Mouse (Mus musculus): ENCODE data around the gene Ccdc155. TPM values are rescaled to one million over a fixed set of nuclear protein-coding genes. Genes with fewer than 3 reads are reported as not detected.

Ccdc155 gene
- polyA plus RNA-seq, 1 experiment: 0.05 TPM

GRCm38 (mm10) chr7:45232716-45233465, 28.2 kb upstream of the Ccdc155 start:
- no peak overlapping the region for H3K4me3 ChIP-seq (ENCODE audit: insufficient read depth, low read depth, low read length)
- TF ChIP-seq POLR2A (IDR thresholded peaks at IDR 0.05; ENCODE audit: low read depth, low read length) (no peak), CTCF (conservative IDR thresholded peaks at IDR 0.05; ENCODE audit: insufficient read depth, insufficient read length, low read depth, low read length) (no peak)
- 72% methylated on average over 13 of the region's 13 CpGs for WGBS
- H3K4me1 ChIP-seq (ENCODE audit: control insufficient read depth, insufficient read depth, low read length): peaks cover 6% of the 10 kb centered on the region
- DNase-seq: no peak
- no peaks in the 10 kb centered on the region for H3K36me3 ChIP-seq (ENCODE audit: control insufficient read depth, insufficient read depth, low read length)
- H3K27me3 ChIP-seq (replicated peaks; ENCODE audit: control insufficient read depth, insufficient read depth, low read length): no peaks in the 10 kb centered on the region
- H3K27ac ChIP-seq (ENCODE audit: insufficient read depth, low read depth, low read length): no peak overlapping the region

GRCm38 (mm10) chr7:45231941-45232340, 27.2 kb upstream of the Ccdc155 start:
- TF ChIP-seq POLR2A (IDR thresholded peaks at IDR 0.05; ENCODE audit: low read depth, low read length): no peak
- TF ChIP-seq CTCF (conservative IDR thresholded peaks at IDR 0.05; ENCODE audit: insufficient read depth, insufficient read length, low read depth, low read length): no peak
- DNase-seq: no peak
- Histone ChIP-seq H3K4me1 (ENCODE audit: control insufficient read depth, insufficient read depth, low read length) (peaks cover 6% of the 10 kb centered on the region), H3K27me3 (replicated peaks; ENCODE audit: control insufficient read depth, insufficient read depth, low read length) (no peaks in the 10 kb centered on the region), H3K4me3 (ENCODE audit: insufficient read depth, low read depth, low read length) (no peak overlapping the region), H3K27ac (ENCODE audit: insufficient read depth, low read depth, low read length) (no peak overlapping the region), H3K36me3 (ENCODE audit: control insufficient read depth, insufficient read depth, low read length) (no peaks in the 10 kb centered on the region)
- WGBS: 91% methylated on average over 11 of the region's 11 CpGs

GRCm38 (mm10) chr7:45231192-45231591, 26.5 kb upstream of the Ccdc155 start:
- no peak overlapping the region for H3K4me3 ChIP-seq (ENCODE audit: insufficient read depth, low read depth, low read length)
- peaks cover 6% of the 10 kb centered on the region for H3K4me1 ChIP-seq (ENCODE audit: control insufficient read depth, insufficient read depth, low read length)
- no peak for DNase-seq
- no peaks in the 10 kb centered on the region for H3K36me3 ChIP-seq (ENCODE audit: control insufficient read depth, insufficient read depth, low read length)
- no peak overlapping the region for H3K27ac ChIP-seq (ENCODE audit: insufficient read depth, low read depth, low read length)
- no peaks in the 10 kb centered on the region for H3K27me3 ChIP-seq (replicated peaks; ENCODE audit: control insufficient read depth, insufficient read depth, low read length)
- WGBS: 87% methylated on average over 12 of the region's 12 CpGs
- no peak for TF ChIP-seq CTCF (conservative IDR thresholded peaks at IDR 0.05; ENCODE audit: insufficient read depth, insufficient read length, low read depth, low read length)
- no peak for TF ChIP-seq POLR2A (IDR thresholded peaks at IDR 0.05; ENCODE audit: low read depth, low read length)

- Histone ChIP-seq H3K4me3 (ENCODE audit: insufficient read depth, low read depth, low read length) (no peak overlapping the region), H3K36me3 (ENCODE audit: control insufficient read depth, insufficient read depth, low read length) (no peaks in the 10 kb centered on the region), H3K27me3 (replicated peaks; ENCODE audit: control insufficient read depth, insufficient read depth, low read length) (no peaks in the 10 kb centered on the region), H3K4me1 (ENCODE audit: control insufficient read depth, insufficient read depth, low read length) (peaks cover 2% of the 10 kb centered on the region), H3K27ac (ENCODE audit: insufficient read depth, low read depth, low read length) (no peak overlapping the region)
- 90% methylated on average over 7 of the region's 7 CpGs for WGBS
- TF ChIP-seq POLR2A (IDR thresholded peaks at IDR 0.05; ENCODE audit: low read depth, low read length): no peak
- no peak for DNase-seq
Measured at GRCm38 (mm10) chr7:45229459-45230203, 24.9 kb upstream of the Ccdc155 start.

- 92% methylated on average over 8 of the region's 8 CpGs for WGBS
- no peaks in the 10 kb centered on the region for H3K36me3 ChIP-seq (ENCODE audit: control insufficient read depth, insufficient read depth, low read length)
- DNase-seq: no peak
- no peak for TF ChIP-seq POLR2A (IDR thresholded peaks at IDR 0.05; ENCODE audit: low read depth, low read length)
- no peak for TF ChIP-seq CTCF (conservative IDR thresholded peaks at IDR 0.05; ENCODE audit: insufficient read depth, insufficient read length, low read depth, low read length)
- no peaks in the 10 kb centered on the region for H3K4me1 ChIP-seq (ENCODE audit: control insufficient read depth, insufficient read depth, low read length)
- no peak overlapping the region for H3K27ac ChIP-seq (ENCODE audit: insufficient read depth, low read depth, low read length)
- H3K4me3 ChIP-seq (ENCODE audit: insufficient read depth, low read depth, low read length): no peak overlapping the region
- no peaks in the 10 kb centered on the region for H3K27me3 ChIP-seq (replicated peaks; ENCODE audit: control insufficient read depth, insufficient read depth, low read length)
Measured at GRCm38 (mm10) chr7:45229046-45229445, 24.4 kb upstream of the Ccdc155 start.

- Histone ChIP-seq H3K4me3 (ENCODE audit: insufficient read depth, low read depth, low read length) (no peak overlapping the region), H3K27ac (ENCODE audit: insufficient read depth, low read depth, low read length) (no peak overlapping the region), H3K36me3 (ENCODE audit: control insufficient read depth, insufficient read depth, low read length) (no peaks in the 10 kb centered on the region), H3K27me3 (replicated peaks; ENCODE audit: control insufficient read depth, insufficient read depth, low read length) (no peaks in the 10 kb centered on the region), H3K4me1 (ENCODE audit: control insufficient read depth, insufficient read depth, low read length) (no peaks in the 10 kb centered on the region)
- DNase-seq: no peak
- TF ChIP-seq POLR2A (IDR thresholded peaks at IDR 0.05; ENCODE audit: low read depth, low read length) (no peak), CTCF (conservative IDR thresholded peaks at IDR 0.05; ENCODE audit: insufficient read depth, insufficient read length, low read depth, low read length) (no peak)
- WGBS: 88% methylated on average over 18 of the region's 18 CpGs
Measured at GRCm38 (mm10) chr7:45228548-45228947, 23.9 kb upstream of the Ccdc155 start.

- H3K27me3 ChIP-seq (replicated peaks; ENCODE audit: control insufficient read depth, insufficient read depth, low read length): no peaks in the 10 kb centered on the region
- no peak overlapping the region for H3K4me3 ChIP-seq (ENCODE audit: insufficient read depth, low read depth, low read length)
- no peaks in the 10 kb centered on the region for H3K4me1 ChIP-seq (ENCODE audit: control insufficient read depth, insufficient read depth, low read length)
- no peak for DNase-seq
- 98% methylated on average over 5 of the region's 5 CpGs for WGBS
- H3K27ac ChIP-seq (ENCODE audit: insufficient read depth, low read depth, low read length): no peak overlapping the region
- TF ChIP-seq CTCF (conservative IDR thresholded peaks at IDR 0.05; ENCODE audit: insufficient read depth, insufficient read length, low read depth, low read length) (no peak), POLR2A (IDR thresholded peaks at IDR 0.05; ENCODE audit: low read depth, low read length) (no peak)
- H3K36me3 ChIP-seq (ENCODE audit: control insufficient read depth, insufficient read depth, low read length): no peaks in the 10 kb centered on the region
Measured at GRCm38 (mm10) chr7:45226421-45226820, 21.7 kb upstream of the Ccdc155 start.
